Mouse (Mus musculus): ENCODE measurements around the gene Vmn1r143.
"Not testable (repeated sequence)": the region's sequence is repeated elsewhere in the genome, so short reads cannot be mapped to it uniquely, and the experiment has no call there.

Vmn1r143 gene

DNA sequence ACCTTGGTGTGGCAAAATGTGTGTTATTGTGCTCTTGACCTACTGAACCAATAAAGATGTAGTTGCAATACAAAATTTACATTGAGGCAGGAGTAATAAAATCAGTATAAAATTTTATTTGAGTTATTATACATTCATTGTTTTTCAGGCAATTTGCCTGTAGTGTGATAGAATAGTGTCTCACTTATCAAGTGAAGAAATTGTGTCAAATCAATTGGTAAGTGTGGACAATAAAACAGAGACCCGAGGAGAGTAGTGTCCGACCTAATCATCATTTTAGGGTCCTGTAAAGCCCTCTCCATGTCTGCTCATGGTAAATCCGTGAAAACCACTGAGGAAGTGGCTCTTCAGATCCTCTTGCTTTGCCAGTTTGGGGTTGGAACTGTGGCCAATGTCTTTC is at the start of gene Vmn1r143:
Vmn1r143 (plus strand) TSS at position 301 of the 400 bp plus-strand sequence.
- DNase-seq (ENCODE audit: low spot score in 2 of 2), result not testable (repeated sequence)

DNA sequence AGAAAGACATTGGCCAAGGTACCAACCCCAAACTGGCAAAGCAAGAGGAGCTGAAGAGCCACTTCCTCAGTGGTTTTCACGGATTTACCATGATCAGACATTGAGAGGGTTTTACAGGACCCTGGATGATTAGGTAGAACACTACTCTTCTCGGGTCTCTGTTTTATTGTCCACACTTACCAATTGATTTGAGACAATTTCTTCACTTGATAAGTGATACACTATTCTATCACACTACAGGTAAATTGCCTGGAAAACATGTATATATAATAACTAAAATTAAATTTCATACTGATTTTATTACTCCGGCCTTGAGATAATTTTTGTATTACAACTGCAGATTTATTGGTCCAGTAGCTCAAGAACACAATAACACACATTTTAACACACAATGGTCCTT is 25.2 kb upstream of the Vmn1r143 start, which contains the start of gene Vmn1r142:
Vmn1r142 (minus strand) TSS at position 101 of the 400 bp plus-strand sequence.
- not testable (repeated sequence) for DNase-seq (ENCODE audit: low spot score in 2 of 2)

DNA sequence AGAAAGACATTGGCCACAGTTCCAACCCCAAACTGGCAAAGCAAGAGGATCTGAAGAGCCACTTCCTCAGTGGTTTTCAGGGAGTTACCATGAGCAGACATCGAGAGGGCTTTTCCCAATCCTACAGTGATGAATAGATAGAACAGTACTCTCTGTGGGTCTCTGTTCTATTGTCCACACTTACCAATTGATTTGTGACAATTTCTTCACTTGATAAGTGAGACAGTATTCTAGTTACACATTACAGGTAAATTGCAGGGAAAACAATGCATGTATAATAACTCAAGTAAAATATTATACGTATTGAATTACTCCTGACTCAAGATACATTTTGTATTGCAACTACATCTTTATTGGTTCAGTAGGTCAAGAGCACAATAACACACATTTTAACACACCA is 12.0 kb downstream of the Vmn1r143 start, which contains the start of gene Gm8653:
Gm8653 (minus strand) TSS at position 101 of the 400 bp plus-strand sequence.
- DNase-seq (ENCODE audit: low spot score in 2 of 2), result not testable (repeated sequence)

DNA sequence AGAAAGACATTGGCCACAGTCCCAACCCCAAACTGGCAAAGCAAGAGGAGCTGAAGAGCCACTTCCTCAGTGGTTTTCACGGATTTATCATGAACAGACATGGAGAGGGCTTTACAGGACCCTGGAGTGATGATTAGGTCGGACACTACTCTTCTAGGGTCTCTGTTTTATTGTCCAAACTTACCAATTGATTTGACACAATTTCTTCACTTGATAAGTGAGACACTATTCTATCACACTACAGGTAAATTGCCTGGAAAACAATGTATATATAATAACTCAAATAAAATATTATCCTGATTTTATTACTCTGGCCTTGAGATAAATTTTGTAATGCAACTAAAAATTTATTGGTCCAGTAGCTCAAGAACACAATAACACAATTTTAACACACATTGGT is 40.2 kb downstream of the Vmn1r143 start, which contains the start of gene Gm8453:
Gm8453 (minus strand) TSS at position 101 of the 400 bp plus-strand sequence.
- not testable (repeated sequence) for DNase-seq (ENCODE audit: low spot score in 2 of 2)

Data from urinary bladder, adult 18-20 months (tissue).